Mouse (Mus musculus) heart, embryonic 13.5 days (tissue): ENCODE data around the gene Atp2c1. TPM values are rescaled to one million over a fixed set of nuclear protein-coding genes. Genes with fewer than 3 reads are reported as not detected.
A peak's percentile ranks its signal among the peaks of the same experiment; 100 is the strongest.

ENCODE experiments used
- ATAC-seq: fragments of 200-750 bp; cut with Nextera tagmentation; 2 replicates; pipeline ENCODE4 v1.8.0; 2017; ENCODE audit warnings: moderate TSS enrichment; ENCODE audit not compliant: insufficient number of reproducible peaks, low FRiP score, low TSS enrichment; ENCODE audit errors: extremely low read depth
- H3K27ac ChIP-seq: fragments of 300-500 bp; sonication (generic); replicated peaks from 2 replicates; pipeline ENCODE4 v1.5.1; 2015; ENCODE audit warnings: moderate library complexity, mild to moderate bottlenecking, inconsistent platforms
- H3K27me3 ChIP-seq: fragments of 300-500 bp; sonication (generic); replicated peaks from 2 replicates; pipeline ENCODE4 v1.6.1; 2015; ENCODE audit warnings: mild to moderate bottlenecking, inconsistent platforms
- H3K36me3 ChIP-seq: fragments of 300-500 bp; sonication (generic); 2 replicates; pipeline ENCODE4 v1.6.1; 2015; ENCODE audit warnings: mild to moderate bottlenecking, inconsistent platforms
- H3K4me1 ChIP-seq: fragments of 300-500 bp; sonication (generic); 2 replicates; pipeline ENCODE4 v1.6.1; 2015; ENCODE audit warnings: inconsistent platforms
- H3K4me2 ChIP-seq: fragments of 300-500 bp; sonication (generic); 2 replicates; pipeline ENCODE4 v1.6.1; 2015; ENCODE audit warnings: inconsistent platforms, mild to moderate bottlenecking, moderate library complexity
- H3K4me3 ChIP-seq: fragments of 300-500 bp; sonication (generic); 2 replicates; pipeline ENCODE4 v1.5.1; 2015; ENCODE audit warnings: moderate library complexity, mild to moderate bottlenecking, inconsistent platforms
- H3K9ac ChIP-seq: fragments of 300-500 bp; sonication (generic); 2 replicates; pipeline ENCODE4 v1.6.1; 2015; ENCODE audit warnings: inconsistent platforms, mild to moderate bottlenecking, moderate library complexity
- H3K9me3 ChIP-seq: fragments of 300-500 bp; sonication (generic); 2 replicates; pipeline ENCODE4 v1.6.1; 2016; ENCODE audit warnings: inconsistent platforms
- WGBS: fragments of 180-500 bp; shearing (Covaris S2); methylation state at CpG from one replicate; pipeline ENCODE4 v1.1.7; 2015; ENCODE audit warnings: mixed read lengths; 5-methylcytosine and 5-hydroxymethylcytosine counted together
- polyA plus RNA-seq: library from polyadenylated mRNA; unstranded; fragments of >200 nt; fragmentation: Nextera tagmentation; extraction: Ambion mirVana; gene quantifications from 2 replicates; pipeline ENCODE4 v1.2.1, GENCODE M21; 2015

Gene Atp2c1
- polyA plus RNA-seq, 1 experiment from 2014 or later, result 45.8 TPM

DNA sequence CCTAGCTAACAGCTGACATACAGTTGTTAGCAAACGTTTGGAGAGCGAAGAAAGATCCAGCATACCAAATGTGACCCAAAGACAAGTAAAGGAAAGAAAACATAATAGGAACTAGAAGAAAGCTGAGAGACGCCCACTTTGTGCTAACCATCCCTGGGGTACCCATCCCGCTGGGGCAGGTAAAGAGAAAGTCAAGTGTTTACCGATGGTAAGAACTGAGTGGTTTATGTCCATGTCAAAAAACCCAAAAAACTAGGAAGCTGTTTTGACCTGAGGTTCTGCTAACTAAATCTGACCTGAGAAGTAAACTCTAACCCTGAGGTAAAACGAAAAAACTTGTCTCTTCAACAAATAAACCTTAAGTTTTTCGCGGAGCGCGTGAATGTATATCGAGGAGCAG is 132.4 kb downstream of the Atp2c1 start:
- ATAC-seq, result no peak
- peaks cover 5% of the 10 kb centered on the region; the same call in 1 of the 2 replicates for H3K27me3 ChIP-seq
- peak overlapping the region; percentile 58; the same call in 1 of the 2 replicates for H3K9ac ChIP-seq
- H3K4me1 ChIP-seq, result peaks cover 40% of the 10 kb centered on the region
- H3K4me2 ChIP-seq, result peak overlapping the region; percentile 77
- no peaks in the 10 kb centered on the region for H3K9me3 ChIP-seq
- H3K27ac ChIP-seq, result no peak overlapping the region
- 12% methylated on average over 11 of the region's 11 CpGs for whole genome bisulfite sequencing
- H3K36me3 ChIP-seq, result peaks cover 29% of the 10 kb centered on the region
- peak overlapping the region; percentile 70 for H3K4me3 ChIP-seq

DNA sequence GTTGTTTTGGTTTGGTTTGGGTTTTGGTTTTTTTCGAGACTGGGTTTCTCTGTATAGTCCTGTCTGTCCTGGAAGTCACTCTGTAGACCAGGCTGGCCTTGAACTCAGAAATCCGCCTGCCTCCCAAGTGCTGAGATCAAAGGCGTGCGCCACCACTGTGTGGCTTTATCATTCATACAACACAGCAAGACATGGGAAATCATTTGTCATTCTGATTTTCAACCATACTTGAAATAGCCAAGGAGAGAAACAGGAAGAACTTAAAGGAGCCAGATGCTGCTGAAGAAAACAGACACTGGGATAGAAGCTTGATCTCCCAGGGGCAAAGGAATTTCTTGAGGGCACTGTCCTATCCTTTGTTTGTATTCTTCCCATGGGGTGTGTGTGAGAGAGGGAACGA is 136.5 kb downstream of the Atp2c1 start:
- H3K27me3 ChIP-seq, result peaks cover 5% of the 10 kb centered on the region; the same call in 1 of the 2 replicates
- WGBS, result 52% methylated on average over 5 of the region's 5 CpGs
- no peak overlapping the region for H3K27ac ChIP-seq
- H3K36me3 ChIP-seq, result no peaks in the 10 kb centered on the region
- no peaks in the 10 kb centered on the region for H3K9me3 ChIP-seq
- no peak for ATAC-seq
- peaks cover 4% of the 10 kb centered on the region; the same call in 1 of the 2 replicates for H3K4me1 ChIP-seq
- no peak overlapping the region for H3K4me2 ChIP-seq
- H3K4me3 ChIP-seq, result no peak overlapping the region
- no peak overlapping the region for H3K9ac ChIP-seq

DNA sequence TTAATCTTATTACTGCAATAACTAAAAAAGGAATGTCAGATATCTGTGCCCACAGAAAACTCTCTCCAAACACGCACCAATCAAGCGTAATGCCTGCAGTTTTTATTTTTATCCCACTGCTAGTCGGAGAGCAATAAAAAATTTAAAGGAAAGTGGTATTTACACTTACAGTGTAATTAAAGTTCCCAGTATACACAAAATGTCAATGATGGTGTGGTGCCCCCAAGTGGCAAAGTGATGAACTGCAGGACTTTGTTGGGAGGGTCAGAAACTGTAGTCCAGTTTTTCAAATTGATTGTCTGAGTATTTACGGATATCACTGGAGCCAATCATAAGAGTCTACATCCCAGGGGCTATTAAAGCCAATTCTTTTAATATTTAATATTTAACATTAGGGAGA is 137.8 kb downstream of the Atp2c1 start:
- Histone ChIP-seq H3K4me3 (no peak overlapping the region), H3K9ac (no peak overlapping the region), H3K4me2 (no peak overlapping the region), H3K27me3 (peaks cover 5% of the 10 kb centered on the region; the same call in 1 of the 2 replicates), H3K4me1 (no peaks in the 10 kb centered on the region), H3K27ac (no peak overlapping the region), H3K9me3 (no peaks in the 10 kb centered on the region), H3K36me3 (no peaks in the 10 kb centered on the region)
- WGBS, result 15% methylated on average over 4 of the region's 4 CpGs
- ATAC-seq, result no peak

DNA sequence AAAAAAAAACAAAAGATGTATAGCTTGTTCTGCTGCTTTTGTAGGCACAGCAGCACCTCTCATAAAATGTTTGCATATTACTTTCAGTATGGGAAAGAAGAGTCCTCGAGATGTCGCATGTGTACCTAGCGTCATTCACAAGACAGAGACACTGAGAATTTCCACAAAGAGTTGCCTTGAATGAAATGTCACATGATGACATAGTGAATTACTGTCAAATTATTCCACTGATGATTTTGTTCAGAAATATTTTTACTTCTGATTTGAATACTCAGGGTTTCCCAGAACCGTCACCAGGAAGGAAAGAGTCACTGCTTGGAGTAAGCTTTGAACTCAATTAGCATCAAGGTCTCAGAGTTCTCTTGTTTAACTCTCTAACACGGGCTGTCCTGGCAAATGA is 139.7 kb downstream of the Atp2c1 start:
- H3K9me3 ChIP-seq, result no peaks in the 10 kb centered on the region
- no peaks in the 10 kb centered on the region for H3K36me3 ChIP-seq
- WGBS, result 73% methylated on average over 5 of the region's 5 CpGs
- no peak for ATAC-seq
- no peak overlapping the region for H3K9ac ChIP-seq
- H3K27ac ChIP-seq, result no peak overlapping the region
- H3K4me2 ChIP-seq, result no peak overlapping the region
- no peaks in the 10 kb centered on the region for H3K4me1 ChIP-seq
- 0 out of 2 replicates have a peak, but pooled peaks cover 5% of the 10 kb centered on the region for H3K27me3 ChIP-seq
- no peak overlapping the region for H3K4me3 ChIP-seq

DNA sequence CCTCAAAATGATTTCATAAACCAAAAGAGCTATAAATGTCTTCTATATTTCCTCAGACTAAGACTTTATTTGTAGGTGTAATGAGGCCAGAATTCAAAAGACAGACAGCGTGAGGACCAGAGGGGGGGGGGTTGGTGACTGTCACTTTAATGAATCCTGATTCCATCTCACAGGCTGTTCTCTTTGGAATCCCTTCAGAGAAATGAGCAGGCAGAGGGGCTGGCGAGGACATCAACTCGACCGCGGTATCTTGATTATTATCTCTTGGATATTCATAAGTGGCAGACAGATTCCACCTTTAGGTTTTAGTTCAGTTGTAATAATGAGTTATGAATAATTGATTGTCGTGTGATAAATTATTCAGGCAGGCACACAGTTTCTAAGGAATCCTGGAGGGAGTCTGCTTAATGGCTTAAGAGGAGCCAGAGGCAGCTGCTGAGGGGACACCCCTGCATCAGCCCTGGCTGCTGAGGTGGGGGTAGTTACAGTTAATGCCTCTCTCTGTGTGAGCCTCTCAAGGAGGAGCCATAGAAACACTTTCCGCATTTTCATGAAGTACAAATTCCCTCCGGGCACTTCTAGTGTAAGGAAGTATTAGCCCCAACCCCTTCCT is 147.5 kb downstream of the Atp2c1 start:
- Histone ChIP-seq H3K4me2 (no peak overlapping the region), H3K27ac (no peak overlapping the region), H3K36me3 (no peaks in the 10 kb centered on the region), H3K4me3 (no peak overlapping the region), H3K27me3 (no peaks in the 10 kb centered on the region), H3K4me1 (no peaks in the 10 kb centered on the region), H3K9me3 (no peaks in the 10 kb centered on the region), H3K9ac (no peak overlapping the region)
- WGBS, result 79% methylated on average over 8 of the region's 8 CpGs
- no peak for ATAC-seq

DNA sequence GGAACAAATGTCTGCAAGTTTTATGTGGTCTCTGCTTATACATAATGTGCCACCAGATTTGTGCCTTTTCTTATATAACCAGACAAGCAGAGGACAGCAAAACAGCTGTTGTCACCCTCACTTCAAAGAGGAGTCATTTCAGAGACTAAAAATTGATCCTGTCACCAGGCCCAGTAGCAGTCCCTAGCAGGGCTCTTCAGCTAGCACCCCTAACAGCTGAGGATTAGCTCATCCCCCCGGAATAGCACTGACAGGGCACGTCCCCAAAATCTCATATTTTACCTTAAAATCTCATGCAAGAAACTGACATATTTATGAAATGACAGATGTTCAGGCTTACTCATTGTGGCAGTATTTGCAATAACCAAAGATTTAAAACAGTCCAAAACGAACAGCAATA is 149.5 kb downstream of the Atp2c1 start:
- H3K27me3 ChIP-seq, result no peaks in the 10 kb centered on the region; the same call in 1 of the 2 replicates
- no peak for ATAC-seq
- H3K4me1 ChIP-seq, result no peaks in the 10 kb centered on the region
- H3K4me3 ChIP-seq, result no peak overlapping the region
- H3K4me2 ChIP-seq, result no peak overlapping the region
- WGBS, result 60% methylated on average over 3 of the region's 3 CpGs
- H3K9me3 ChIP-seq, result no peaks in the 10 kb centered on the region
- H3K9ac ChIP-seq, result no peak overlapping the region
- H3K36me3 ChIP-seq, result no peaks in the 10 kb centered on the region
- no peak overlapping the region for H3K27ac ChIP-seq

DNA sequence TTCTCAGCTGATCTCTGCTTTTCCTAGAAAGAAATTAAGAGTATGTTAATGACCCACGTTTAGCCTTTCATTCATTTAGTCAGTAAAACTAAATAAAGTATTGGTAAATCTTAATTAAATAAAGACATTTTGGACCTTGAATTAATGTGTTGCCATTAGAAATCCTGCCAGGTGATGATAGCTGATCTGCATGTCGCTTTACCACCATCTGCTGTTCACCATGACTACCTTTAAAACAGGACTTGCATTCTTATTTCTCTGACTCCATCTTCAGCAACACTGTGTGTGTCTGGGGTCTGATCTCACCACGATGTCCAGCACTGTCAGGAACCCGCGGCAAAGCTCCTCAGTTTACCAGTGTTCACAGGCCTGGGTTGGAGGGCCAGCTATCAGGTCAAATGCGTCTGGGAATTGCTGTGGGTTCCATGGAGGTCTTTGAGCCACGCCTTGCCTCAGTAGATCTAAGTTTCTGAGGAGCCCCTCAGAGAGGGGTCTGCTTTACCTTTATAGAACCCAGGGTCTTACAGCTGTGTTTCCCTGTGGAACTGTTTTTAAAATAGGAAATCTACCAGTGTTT is 150.1 kb downstream of the Atp2c1 start:
- WGBS, result 64% methylated on average over 7 of the region's 7 CpGs
- Histone ChIP-seq H3K9me3 (no peaks in the 10 kb centered on the region), H3K4me1 (no peaks in the 10 kb centered on the region), H3K27ac (no peak overlapping the region), H3K36me3 (no peaks in the 10 kb centered on the region), H3K27me3 (no peaks in the 10 kb centered on the region; the same call in 1 of the 2 replicates), H3K9ac (no peak overlapping the region), H3K4me3 (no peak overlapping the region), H3K4me2 (no peak overlapping the region)
- ATAC-seq, result no peak

DNA sequence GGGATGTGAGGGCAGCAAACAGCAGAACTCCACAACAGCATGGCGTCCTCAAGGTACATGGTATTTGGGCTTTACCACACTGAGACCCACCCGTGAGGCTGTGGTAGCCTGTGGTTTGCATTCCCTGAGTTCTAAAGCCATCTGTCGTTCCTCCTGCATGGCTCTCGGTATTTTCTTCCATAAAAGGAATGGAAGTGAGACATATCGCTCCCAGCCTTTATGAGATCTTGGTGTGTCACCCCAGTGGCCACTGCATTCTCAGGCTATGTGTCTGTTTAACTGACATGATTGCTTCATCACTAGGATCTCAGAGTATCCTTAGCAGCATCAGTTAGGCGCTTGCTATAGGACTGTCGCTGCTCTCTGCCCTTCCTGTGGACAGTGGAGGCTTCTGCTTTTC is 150.7 kb downstream of the Atp2c1 start:
- Histone ChIP-seq H3K4me3 (no peak overlapping the region), H3K9ac (no peak overlapping the region), H3K27ac (no peak overlapping the region), H3K4me2 (no peak overlapping the region), H3K36me3 (no peaks in the 10 kb centered on the region), H3K4me1 (no peaks in the 10 kb centered on the region), H3K9me3 (no peaks in the 10 kb centered on the region), H3K27me3 (no peaks in the 10 kb centered on the region; the same call in 1 of the 2 replicates)
- no peak for ATAC-seq
- WGBS, result 54% methylated on average over 7 of the region's 7 CpGs

DNA sequence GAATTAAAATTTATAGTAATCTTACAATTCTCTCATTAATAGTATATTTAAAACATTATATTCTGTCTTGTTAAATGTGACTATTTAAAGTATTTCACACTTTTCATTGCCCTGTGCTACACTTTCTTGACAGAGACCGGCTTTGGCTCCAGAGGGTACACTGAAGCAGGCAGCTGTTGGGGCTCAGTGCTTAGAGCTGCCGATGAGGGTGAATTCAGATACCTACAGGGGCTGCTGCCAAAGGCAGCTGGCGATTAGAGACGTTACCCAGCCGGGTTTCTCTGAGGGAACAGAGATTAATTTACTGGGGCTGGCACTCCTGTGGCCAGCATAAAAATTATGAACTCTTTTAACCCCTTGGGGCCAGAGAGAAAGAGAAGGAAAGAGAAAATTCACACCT is 152.8 kb downstream of the Atp2c1 start:
- no peak overlapping the region for H3K27ac ChIP-seq
- no peak overlapping the region for H3K9ac ChIP-seq
- H3K27me3 ChIP-seq, result no peaks in the 10 kb centered on the region; the same call in 1 of the 2 replicates
- H3K36me3 ChIP-seq, result no peaks in the 10 kb centered on the region
- H3K4me1 ChIP-seq, result no peaks in the 10 kb centered on the region
- WGBS, result 50% methylated on average over 5 of the region's 5 CpGs
- ATAC-seq, result no peak
- no peaks in the 10 kb centered on the region for H3K9me3 ChIP-seq
- no peak overlapping the region for H3K4me3 ChIP-seq
- H3K4me2 ChIP-seq, result no peak overlapping the region

DNA sequence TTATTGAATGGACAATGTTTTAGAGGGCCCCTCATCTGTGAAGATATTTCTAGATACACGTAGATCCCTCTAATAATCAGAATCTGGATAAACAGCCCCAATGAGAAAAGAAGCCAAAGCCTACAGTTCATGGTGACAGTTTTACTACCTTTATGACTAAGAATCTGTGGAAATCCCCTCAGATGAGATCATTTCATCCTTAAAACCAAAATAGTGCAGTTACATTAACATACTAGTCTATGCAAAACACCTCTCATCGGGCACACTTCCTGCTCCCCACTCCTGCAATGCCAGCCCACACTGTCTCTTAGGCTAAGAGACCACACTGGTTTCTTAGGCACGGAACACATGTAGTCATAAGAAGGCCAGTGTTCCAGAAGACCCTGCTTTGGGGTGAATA is 158.5 kb downstream of the Atp2c1 start:
- H3K36me3 ChIP-seq, result no peaks in the 10 kb centered on the region
- H3K27me3 ChIP-seq, result no peaks in the 10 kb centered on the region
- no peak overlapping the region for H3K4me2 ChIP-seq
- H3K9me3 ChIP-seq, result no peaks in the 10 kb centered on the region
- WGBS, result 79% methylated on average over 3 of the region's 3 CpGs
- H3K9ac ChIP-seq, result no peak overlapping the region
- ATAC-seq, result no peak
- H3K4me1 ChIP-seq, result no peaks in the 10 kb centered on the region
- no peak overlapping the region for H3K27ac ChIP-seq
- H3K4me3 ChIP-seq, result no peak overlapping the region

DNA sequence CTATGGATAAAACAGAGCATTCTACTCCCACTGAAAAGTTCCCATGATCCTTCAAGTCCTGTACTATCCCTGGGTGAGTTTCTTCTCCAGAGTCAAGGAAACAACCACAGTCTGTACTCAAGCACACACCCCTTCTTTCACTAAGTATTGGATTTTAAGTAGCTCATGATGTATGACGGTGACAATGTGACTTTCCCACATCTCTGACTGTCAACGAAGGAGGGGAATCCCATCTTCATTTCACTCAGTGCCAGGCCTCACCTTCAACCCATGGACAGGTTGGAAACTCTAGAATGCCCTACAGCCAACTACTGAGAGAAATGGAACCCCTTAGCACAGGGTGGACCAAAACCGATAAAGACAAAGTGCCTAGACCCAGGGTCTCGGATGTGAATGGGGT is 160.9 kb downstream of the Atp2c1 start:
- H3K4me1 ChIP-seq, result no peaks in the 10 kb centered on the region
- no peak overlapping the region for H3K9ac ChIP-seq
- no peak for ATAC-seq
- WGBS, result 83% methylated on average over 4 of the region's 4 CpGs
- H3K4me2 ChIP-seq, result no peak overlapping the region
- H3K36me3 ChIP-seq, result no peaks in the 10 kb centered on the region
- H3K27me3 ChIP-seq, result no peaks in the 10 kb centered on the region
- no peaks in the 10 kb centered on the region for H3K9me3 ChIP-seq
- no peak overlapping the region for H3K4me3 ChIP-seq
- no peak overlapping the region for H3K27ac ChIP-seq
